Mouse (Mus musculus): ENCODE results near the gene Slc30a9.

- TF ChIP-seq CTCF (IDR thresholded peaks at IDR 0.05; ENCODE audit: low read depth, low read length) (no peak), POLR2A (IDR thresholded peaks at IDR 0.05; ENCODE audit: borderline replicate concordance, low read depth, low read length) (no peak)
Observed at GRCm38 (mm10) chr5:67303816-67304215, 2.9 kb upstream of the Slc30a9 start.
